Mouse (Mus musculus) heart, embryonic 13.5 days (tissue): Measurements from ENCODE around the gene Chchd6. TPM values are rescaled to one million over a fixed set of nuclear protein-coding genes. Genes with fewer than 3 reads are reported as not detected.

Experiments used
- ATAC-seq: fragments of 200-750 bp; cut with Nextera tagmentation; 2 replicates; pipeline ENCODE4 v1.8.0; 2017; ENCODE audit warnings: moderate TSS enrichment; ENCODE audit not compliant: insufficient number of reproducible peaks, low FRiP score, low TSS enrichment; ENCODE audit errors: extremely low read depth
- H3K27ac ChIP-seq: fragments of 300-500 bp; sonication (generic); replicated peaks from 2 replicates; pipeline ENCODE4 v1.5.1; 2015; ENCODE audit warnings: moderate library complexity, mild to moderate bottlenecking, inconsistent platforms
- H3K27me3 ChIP-seq: fragments of 300-500 bp; sonication (generic); replicated peaks from 2 replicates; pipeline ENCODE4 v1.6.1; 2015; ENCODE audit warnings: mild to moderate bottlenecking, inconsistent platforms
- H3K36me3 ChIP-seq: fragments of 300-500 bp; sonication (generic); 2 replicates; pipeline ENCODE4 v1.6.1; 2015; ENCODE audit warnings: mild to moderate bottlenecking, inconsistent platforms
- H3K4me1 ChIP-seq: fragments of 300-500 bp; sonication (generic); 2 replicates; pipeline ENCODE4 v1.6.1; 2015; ENCODE audit warnings: inconsistent platforms
- H3K4me2 ChIP-seq: fragments of 300-500 bp; sonication (generic); 2 replicates; pipeline ENCODE4 v1.6.1; 2015; ENCODE audit warnings: inconsistent platforms, mild to moderate bottlenecking, moderate library complexity
- H3K4me3 ChIP-seq: fragments of 300-500 bp; sonication (generic); 2 replicates; pipeline ENCODE4 v1.5.1; 2015; ENCODE audit warnings: moderate library complexity, mild to moderate bottlenecking, inconsistent platforms
- H3K9ac ChIP-seq: fragments of 300-500 bp; sonication (generic); 2 replicates; pipeline ENCODE4 v1.6.1; 2015; ENCODE audit warnings: inconsistent platforms, mild to moderate bottlenecking, moderate library complexity
- H3K9me3 ChIP-seq: fragments of 300-500 bp; sonication (generic); 2 replicates; pipeline ENCODE4 v1.6.1; 2016; ENCODE audit warnings: inconsistent platforms
- WGBS: fragments of 180-500 bp; shearing (Covaris S2); methylation state at CpG from one replicate; pipeline ENCODE4 v1.1.7; 2015; ENCODE audit warnings: mixed read lengths; 5-methylcytosine and 5-hydroxymethylcytosine counted together
- polyA plus RNA-seq: library from polyadenylated mRNA; unstranded; fragments of >200 nt; fragmentation: Nextera tagmentation; extraction: Ambion mirVana; gene quantifications from 2 replicates; pipeline ENCODE4 v1.2.1, GENCODE M21; 2015

Gene Chchd6
- polyA plus RNA-seq, 1 experiment from 2014 or later, result 46.3 TPM

GRCm38 (mm10) chr6:89368812-89369211 is 226.6 kb downstream of the Chchd6 start:
- Histone ChIP-seq H3K4me2 (no peak overlapping the region), H3K9me3 (peaks cover 6% of the 10 kb centered on the region), H3K36me3 (no peaks in the 10 kb centered on the region), H3K4me1 (no peaks in the 10 kb centered on the region), H3K4me3 (no peak overlapping the region), H3K9ac (no peak overlapping the region), H3K27ac (no peak overlapping the region), H3K27me3 (peaks cover 9% of the 10 kb centered on the region)
- no peak for ATAC-seq

GRCm38 (mm10) chr6:89364342-89364741 is 231.1 kb downstream of the Chchd6 start:
- ATAC-seq, result no peak
- WGBS, result 65% methylated on average over 3 of the region's 3 CpGs

GRCm38 (mm10) chr6:89363107-89363451 is 232.4 kb downstream of the Chchd6 start:
- Histone ChIP-seq H3K4me1 (peaks cover 41% of the 10 kb centered on the region), H3K27me3 (peaks cover 18% of the 10 kb centered on the region), H3K36me3 (no peaks in the 10 kb centered on the region), H3K9me3 (peaks cover 6% of the 10 kb centered on the region), H3K4me2 (peak overlapping the region; percentile 96), H3K4me3 (peak overlapping the region; percentile 98), H3K27ac (no peak overlapping the region), H3K9ac (peak overlapping the region; percentile 80)
- WGBS, result 6% methylated on average over 16 of the region's 16 CpGs
- no peak for ATAC-seq

More at GRCm38 (mm10) chr6:89364342-89364741, 231.1 kb downstream of the Chchd6 start:
- Histone ChIP-seq H3K27ac (no peak overlapping the region), H3K4me3 (no peak overlapping the region), H3K9ac (no peak overlapping the region; the same call in 1 of the 2 replicates), H3K4me1 (peaks cover 30% of the 10 kb centered on the region), H3K36me3 (no peaks in the 10 kb centered on the region), H3K27me3 (peaks cover 18% of the 10 kb centered on the region), H3K4me2 (no peak overlapping the region), H3K9me3 (peaks cover 6% of the 10 kb centered on the region)

- Histone ChIP-seq H3K9ac (peak within 1 kb of the TSS; percentile 98), H3K4me1 (peaks cover 41% of the 10 kb centered on the region), H3K27ac (peak within 1 kb of the TSS; percentile 76), H3K4me2 (peak within 1 kb of the TSS; percentile 96), H3K27me3 (peaks cover 18% of the 10 kb centered on the region), H3K36me3 (no peaks in the 10 kb centered on the region; the same call in 1 of the 2 replicates), H3K9me3 (peaks cover 3% of the 10 kb centered on the region), H3K4me3 (peak within 1 kb of the TSS; percentile 98)
- peak; percentile 52; the same call in 1 of the 2 replicates for ATAC-seq
- under 1% methylated on average over 99 of the region's 110 CpGs for WGBS
Observed at GRCm38 (mm10) chr6:89362281-89363106, 233.0 kb downstream of the Chchd6 start, which contains the start of gene Plxna1. Gene Plxna1, minus strand, starts transcription at chr6:89362620.

GRCm38 (mm10) chr6:89361418-89362280 is 233.8 kb downstream of the Chchd6 start:
- Histone ChIP-seq H3K27me3 (peaks cover 18% of the 10 kb centered on the region), H3K9ac (peak overlapping the region; percentile 98), H3K4me1 (peaks cover 41% of the 10 kb centered on the region), H3K4me2 (peak overlapping the region; percentile 96), H3K36me3 (peaks cover 8% of the 10 kb centered on the region), H3K27ac (peak overlapping the region; percentile 76), H3K9me3 (no peaks in the 10 kb centered on the region), H3K4me3 (peak overlapping the region; percentile 98)
- under 1% methylated on average over 58 of the region's 80 CpGs for WGBS
- ATAC-seq, result peak; percentile 30; the same call in 1 of the 2 replicates

GRCm38 (mm10) chr6:89360709-89361417 is 234.6 kb downstream of the Chchd6 start:
- peak overlapping the region; percentile 98 for H3K4me3 ChIP-seq
- H3K36me3 ChIP-seq, result peaks cover 16% of the 10 kb centered on the region
- H3K9ac ChIP-seq, result peak overlapping the region; percentile 98
- H3K27ac ChIP-seq, result 0 out of 2 replicates have a peak overlapping the region, but pooled peaks have one; percentile 76
- WGBS, result 54% methylated on average over 8 of the region's 8 CpGs
- H3K4me1 ChIP-seq, result peaks cover 44% of the 10 kb centered on the region
- ATAC-seq, result no peak
- peaks cover 18% of the 10 kb centered on the region for H3K27me3 ChIP-seq
- no peaks in the 10 kb centered on the region for H3K9me3 ChIP-seq
- peak overlapping the region; percentile 96 for H3K4me2 ChIP-seq

- Histone ChIP-seq H3K4me3 (peak overlapping the region; percentile 98), H3K36me3 (peaks cover 21% of the 10 kb centered on the region), H3K9me3 (no peaks in the 10 kb centered on the region), H3K4me1 (peaks cover 47% of the 10 kb centered on the region), H3K27me3 (peaks cover 18% of the 10 kb centered on the region), H3K27ac (0 out of 2 replicates have a peak overlapping the region, but pooled peaks have one; percentile 0), H3K4me2 (peak overlapping the region; percentile 96), H3K9ac (peak overlapping the region; percentile 98)
- ATAC-seq, result no peak
- WGBS, result 64% methylated on average over 20 of the region's 20 CpGs
Observed at GRCm38 (mm10) chr6:89359771-89360708, 235.4 kb downstream of the Chchd6 start.

GRCm38 (mm10) chr6:89359192-89359591 is 236.3 kb downstream of the Chchd6 start:
- Histone ChIP-seq H3K27ac (no peak overlapping the region), H3K4me1 (peaks cover 55% of the 10 kb centered on the region), H3K9me3 (no peaks in the 10 kb centered on the region), H3K4me3 (no peak overlapping the region), H3K27me3 (peaks cover 11% of the 10 kb centered on the region), H3K4me2 (peak overlapping the region; percentile 96; the same call in 1 of the 2 replicates), H3K36me3 (peaks cover 29% of the 10 kb centered on the region), H3K9ac (peak overlapping the region; percentile 98; the same call in 1 of the 2 replicates)
- 87% methylated on average over 3 of the region's 3 CpGs for WGBS
- no peak for ATAC-seq

- H3K9ac ChIP-seq, result 0 out of 2 replicates have a peak overlapping the region, but pooled peaks have one; percentile 16
- no peak for ATAC-seq
- no peak overlapping the region for H3K4me2 ChIP-seq
- no peak overlapping the region for H3K27ac ChIP-seq
- peaks cover 46% of the 10 kb centered on the region for H3K36me3 ChIP-seq
- no peaks in the 10 kb centered on the region for H3K27me3 ChIP-seq
- H3K4me3 ChIP-seq, result no peak overlapping the region
- peaks cover 74% of the 10 kb centered on the region for H3K4me1 ChIP-seq
- WGBS, result 62% methylated on average over 7 of the region's 7 CpGs
- H3K9me3 ChIP-seq, result no peaks in the 10 kb centered on the region
Observed at GRCm38 (mm10) chr6:89355661-89356060, 239.8 kb downstream of the Chchd6 start.

GRCm38 (mm10) chr6:89354726-89355125 is 240.7 kb downstream of the Chchd6 start:
- Histone ChIP-seq H3K9me3 (no peaks in the 10 kb centered on the region), H3K4me2 (no peak overlapping the region), H3K4me3 (no peak overlapping the region), H3K27ac (no peak overlapping the region), H3K4me1 (peaks cover 74% of the 10 kb centered on the region), H3K36me3 (peaks cover 50% of the 10 kb centered on the region), H3K9ac (peak overlapping the region; percentile 56; the same call in 1 of the 2 replicates), H3K27me3 (no peaks in the 10 kb centered on the region)
- WGBS, result 84% methylated on average over 12 of the region's 12 CpGs
- ATAC-seq, result no peak
